Mouse (Mus musculus): ENCODE data around the gene Anxa6.

DNA sequence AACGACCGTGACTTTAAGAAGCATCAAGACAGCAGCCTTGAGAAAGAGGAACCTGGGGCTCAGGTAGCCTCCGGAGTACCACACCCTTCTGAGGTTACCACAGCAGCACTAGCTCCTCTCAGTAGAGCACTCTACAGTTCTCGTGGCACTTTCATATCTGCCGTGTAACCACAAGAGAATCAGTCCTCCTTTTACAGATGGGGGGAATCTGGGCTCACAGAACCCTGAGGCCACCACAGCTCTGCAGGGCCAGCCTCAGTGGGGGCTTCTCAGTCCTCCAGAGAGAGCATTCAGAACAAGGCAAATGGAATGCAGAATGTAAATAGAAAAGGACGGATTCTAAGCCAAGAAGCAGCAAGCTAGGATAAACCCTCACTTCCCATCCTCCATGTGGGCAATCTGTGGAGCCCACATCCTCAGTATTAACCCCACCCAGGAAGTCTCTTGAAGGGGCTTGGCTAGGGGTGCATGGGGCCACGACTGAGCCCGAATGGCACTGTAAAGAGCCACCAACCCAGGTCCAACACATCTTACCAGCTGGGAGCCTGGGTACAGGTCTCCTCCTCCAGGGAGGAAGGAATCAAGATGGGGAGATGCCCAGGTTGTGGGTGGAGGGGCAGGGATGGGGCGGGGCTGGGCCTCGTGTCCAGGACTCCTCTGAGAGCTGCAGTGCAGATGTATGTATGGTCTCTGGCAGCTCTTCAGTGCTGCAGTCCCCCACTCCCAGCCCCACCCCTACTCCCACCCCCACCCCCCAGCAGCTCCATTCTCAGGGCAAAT, 1.8 kb downstream of the Anxa6 start:
- TF ChIP-seq POLR2A (IDR thresholded peaks at IDR 0.05; ENCODE audit: borderline replicate concordance, low read depth, low read length) (no peak), CTCF (IDR thresholded peaks at IDR 0.05; ENCODE audit: low read depth, low read length) (no peak)

Data from bone marrow macrophage, adult 2 months (primary cell).